Mouse (Mus musculus): ENCODE data around the gene Plet1. TPM values are rescaled to one million over a fixed set of nuclear protein-coding genes. Genes with fewer than 3 reads are reported as not detected.

Gene Plet1
- not detected in 2 replicates for total RNA-seq (2014; fragmentation: Nextera tagmentation)
- 0.17 TPM in 1 of 2 replicates, not detected in the other for total RNA-seq (2017)
- polyA plus RNA-seq (2012) = 0.08 TPM in 1 of 2 replicates, not detected in the other

GRCm38 (mm10) chr9:50494311-50494710 is at the start of gene Plet1:
Gene Plet1, plus strand, starts transcription at chr9:50494525.
- no peaks in the 10 kb centered on the region for H3K9me3 ChIP-seq (replicated peaks)
- peaks cover 3% of the 10 kb centered on the region for H3K4me1 ChIP-seq (ENCODE audit: insufficient read depth, low read depth, low read length)
- TF ChIP-seq GATA2 (IDR thresholded peaks at IDR 0.05; ENCODE audit: borderline replicate concordance, low read depth, low read length) = no peak
- no peaks in the 10 kb centered on the region for H3K36me3 ChIP-seq (replicated peaks)
- ATAC-seq (ENCODE audit: extremely low read depth, insufficient number of reproducible peaks, low FRiP score, poor library complexity, severe bottlenecking) (no peak), DNase-seq (ENCODE audit: low spot score) (no peak)
- H3K4me3 ChIP-seq (ENCODE audit: low read depth, low read length) = no peak within 1 kb of the TSS
- H3K27me3 ChIP-seq (ENCODE audit: insufficient read depth, low read length) = peaks cover 17% of the 10 kb centered on the region

- Histone ChIP-seq H3K4me1 (ENCODE audit: insufficient read depth, low read depth, low read length) (peaks cover 4% of the 10 kb centered on the region), H3K36me3 (replicated peaks) (no peaks in the 10 kb centered on the region), H3K27me3 (ENCODE audit: insufficient read depth, low read length) (peaks cover 14% of the 10 kb centered on the region), H3K9me3 (replicated peaks) (no peaks in the 10 kb centered on the region), H3K4me3 (ENCODE audit: low read depth, low read length) (no peak overlapping the region)
- TF ChIP-seq POLR2AphosphoS5 (IDR thresholded peaks at IDR 0.05; ENCODE audit: insufficient replicate concordance, low read depth, low read length) (no peak), TAL1 (conservative IDR thresholded peaks at IDR 0.05; ENCODE audit: low read depth, low read length) (no peak), GATA1 (IDR thresholded peaks at IDR 0.05; ENCODE audit: borderline replicate concordance, low read length) (no peak), GATA2 (IDR thresholded peaks at IDR 0.05; ENCODE audit: borderline replicate concordance, low read depth, low read length) (no peak), CTCF (IDR thresholded peaks at IDR 0.05; ENCODE audit: low read depth, low read length) (no peak)
- DNase-seq (ENCODE audit: low spot score) = no peak
- ATAC-seq (ENCODE audit: extremely low read depth, insufficient number of reproducible peaks, low FRiP score, poor library complexity, severe bottlenecking) = no peak
Observed at GRCm38 (mm10) chr9:50449048-50449447, 45.3 kb upstream of the Plet1 start.

DNA sequence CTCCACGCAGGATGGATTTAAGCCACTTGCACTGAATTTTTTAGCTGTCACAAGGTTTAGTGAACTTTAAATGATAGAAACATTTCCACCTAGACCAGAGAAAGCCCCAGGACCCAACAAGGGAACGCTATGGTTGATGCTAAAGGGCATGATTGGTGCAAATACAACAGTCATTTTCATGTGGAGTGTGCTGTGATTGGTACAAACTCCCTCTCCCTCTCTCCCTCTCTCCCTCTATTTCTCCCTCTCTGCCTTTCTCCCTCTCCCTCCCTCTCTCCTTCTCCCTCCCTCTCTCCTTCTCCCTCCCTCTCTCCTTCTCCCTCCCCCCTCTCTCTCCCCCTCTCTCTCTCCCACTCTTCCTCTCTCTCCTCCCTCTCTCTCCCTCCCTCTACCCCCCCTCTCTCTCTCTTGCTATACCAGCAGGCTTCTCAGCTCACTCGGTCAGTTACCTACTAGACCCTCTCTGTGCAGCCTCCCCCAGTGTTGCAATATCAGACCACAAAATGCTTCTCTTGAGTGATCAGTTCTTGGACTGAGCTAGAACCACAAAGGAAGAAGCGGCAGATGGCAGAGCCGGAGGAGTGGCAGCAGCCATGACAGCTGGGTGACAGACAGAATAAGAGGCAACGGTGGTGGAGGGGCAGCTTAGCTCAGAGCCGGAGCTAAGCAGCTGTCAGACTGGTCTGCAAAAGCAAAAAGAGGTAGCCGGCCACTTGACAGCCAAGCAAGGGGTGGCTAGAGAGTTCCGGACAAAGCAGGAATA is 42.7 kb upstream of the Plet1 start:
- Histone ChIP-seq H3K27me3 (ENCODE audit: insufficient read depth, low read length) (peaks cover 14% of the 10 kb centered on the region), H3K36me3 (replicated peaks) (no peaks in the 10 kb centered on the region), H3K9me3 (replicated peaks) (no peaks in the 10 kb centered on the region), H3K4me1 (ENCODE audit: insufficient read depth, low read depth, low read length) (no peaks in the 10 kb centered on the region; the same call in 1 of the 2 replicates), H3K4me3 (ENCODE audit: low read depth, low read length) (no peak overlapping the region)
- no peak for TF ChIP-seq GATA2 (IDR thresholded peaks at IDR 0.05; ENCODE audit: borderline replicate concordance, low read depth, low read length)
- no peak for TF ChIP-seq POLR2AphosphoS5 (IDR thresholded peaks at IDR 0.05; ENCODE audit: insufficient replicate concordance, low read depth, low read length)
- no peak for ATAC-seq (ENCODE audit: extremely low read depth, insufficient number of reproducible peaks, low FRiP score, poor library complexity, severe bottlenecking)
- DNase-seq (ENCODE audit: low spot score) = no peak

GRCm38 (mm10) chr9:50452303-50452775 is 42.0 kb upstream of the Plet1 start:
- TF ChIP-seq CTCF (IDR thresholded peaks at IDR 0.05; ENCODE audit: low read depth, low read length) = peak; percentile 77
- TF ChIP-seq TAL1 (conservative IDR thresholded peaks at IDR 0.05; ENCODE audit: low read depth, low read length) = no peak
- no peak overlapping the region for H3K4me3 ChIP-seq (ENCODE audit: low read depth, low read length)
- peak; percentile 15; the same call in 1 of the 2 replicates for ATAC-seq (ENCODE audit: extremely low read depth, insufficient number of reproducible peaks, low FRiP score, poor library complexity, severe bottlenecking)

DNA sequence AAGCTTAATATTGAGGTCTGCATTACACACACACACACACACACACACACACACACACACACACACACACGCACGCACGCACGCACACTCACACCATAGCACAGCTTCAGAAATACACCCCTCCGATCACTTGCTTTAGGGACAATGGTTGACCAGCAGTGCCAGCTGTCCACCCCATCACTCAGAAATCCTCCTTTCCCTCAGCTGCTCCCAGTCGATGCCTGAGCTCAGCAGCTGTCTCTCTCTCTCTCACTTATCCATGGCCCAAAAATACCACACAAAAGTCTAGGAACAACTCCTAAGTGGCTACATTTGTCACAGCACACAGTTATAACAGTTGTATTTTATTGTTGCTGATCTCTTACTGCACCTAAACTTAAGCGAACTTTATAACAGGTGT is 36.7 kb upstream of the Plet1 start:
- no peaks in the 10 kb centered on the region for H3K9me3 ChIP-seq (replicated peaks)
- TF ChIP-seq GATA2 (IDR thresholded peaks at IDR 0.05; ENCODE audit: borderline replicate concordance, low read depth, low read length) = no peak
- TF ChIP-seq CTCF (IDR thresholded peaks at IDR 0.05; ENCODE audit: low read depth, low read length) = no peak
- no peak for TF ChIP-seq GATA1 (IDR thresholded peaks at IDR 0.05; ENCODE audit: borderline replicate concordance, low read length)
- TF ChIP-seq POLR2AphosphoS5 (IDR thresholded peaks at IDR 0.05; ENCODE audit: insufficient replicate concordance, low read depth, low read length) = no peak
- no peak for TF ChIP-seq TAL1 (conservative IDR thresholded peaks at IDR 0.05; ENCODE audit: low read depth, low read length)
- no peak for ATAC-seq (ENCODE audit: extremely low read depth, insufficient number of reproducible peaks, low FRiP score, poor library complexity, severe bottlenecking)
- no peak overlapping the region for H3K4me3 ChIP-seq (ENCODE audit: low read depth, low read length)
- no peak for DNase-seq (ENCODE audit: low spot score)
- peaks cover 6% of the 10 kb centered on the region; the same call in 1 of the 2 replicates for H3K27me3 ChIP-seq (ENCODE audit: insufficient read depth, low read length)
- no peaks in the 10 kb centered on the region for H3K4me1 ChIP-seq (ENCODE audit: insufficient read depth, low read depth, low read length)
- H3K36me3 ChIP-seq (replicated peaks) = no peaks in the 10 kb centered on the region

More at GRCm38 (mm10) chr9:50452303-50452775, 42.0 kb upstream of the Plet1 start:
- DNase-seq (ENCODE audit: low spot score) = peak; percentile 40
- Histone ChIP-seq H3K4me1 (ENCODE audit: insufficient read depth, low read depth, low read length) (no peaks in the 10 kb centered on the region; the same call in 1 of the 2 replicates), H3K9me3 (replicated peaks) (no peaks in the 10 kb centered on the region), H3K36me3 (replicated peaks) (no peaks in the 10 kb centered on the region), H3K27me3 (ENCODE audit: insufficient read depth, low read length) (peaks cover 14% of the 10 kb centered on the region)

DNA sequence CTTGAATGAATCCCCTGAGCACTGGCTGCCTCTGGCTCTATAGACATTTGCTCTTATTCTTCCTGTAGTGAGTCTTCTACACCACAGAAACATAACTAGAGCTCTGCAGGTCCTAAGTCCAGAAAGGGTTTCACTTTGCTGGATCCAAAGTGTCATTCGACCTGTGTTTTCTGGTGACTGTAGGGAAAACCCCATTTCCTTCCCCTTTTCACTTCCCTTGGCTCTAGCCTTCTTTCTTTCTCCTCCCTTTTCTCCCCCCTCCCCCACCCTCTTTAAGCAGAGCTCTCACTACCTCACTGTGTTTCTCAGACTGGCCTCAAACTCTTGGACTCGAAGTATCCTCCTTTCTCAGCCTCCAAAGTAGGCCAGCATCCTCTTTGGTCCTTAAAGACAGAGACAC is 34.8 kb upstream of the Plet1 start:
- ATAC-seq (ENCODE audit: extremely low read depth, insufficient number of reproducible peaks, low FRiP score, poor library complexity, severe bottlenecking) = no peak

More for the DNA sequence above, 34.8 kb upstream of the Plet1 start:
- no peak overlapping the region for H3K4me3 ChIP-seq (ENCODE audit: low read depth, low read length)
- peaks cover 8% of the 10 kb centered on the region; the same call in 1 of the 2 replicates for H3K27me3 ChIP-seq (ENCODE audit: insufficient read depth, low read length)
- TF ChIP-seq GATA2 (IDR thresholded peaks at IDR 0.05; ENCODE audit: borderline replicate concordance, low read depth, low read length) (no peak), POLR2AphosphoS5 (IDR thresholded peaks at IDR 0.05; ENCODE audit: insufficient replicate concordance, low read depth, low read length) (no peak), GATA1 (IDR thresholded peaks at IDR 0.05; ENCODE audit: borderline replicate concordance, low read length) (no peak)
- H3K4me1 ChIP-seq (ENCODE audit: insufficient read depth, low read depth, low read length) = peaks cover 2% of the 10 kb centered on the region; the same call in 1 of the 2 replicates
- no peaks in the 10 kb centered on the region for H3K36me3 ChIP-seq (replicated peaks)
- DNase-seq (ENCODE audit: low spot score) = no peak
- no peaks in the 10 kb centered on the region for H3K9me3 ChIP-seq (replicated peaks)
